Mouse (Mus musculus): ENCODE data around the gene Tbkbp1. TPM values are rescaled to one million over a fixed set of nuclear protein-coding genes. Genes with fewer than 3 reads are reported as not detected.
"Not testable (repeated sequence)": the region's sequence is repeated elsewhere in the genome, so short reads cannot be mapped to it uniquely, and the experiment has no call there.

Tbkbp1 gene
- total RNA-seq (2021), result 1 to 10 TPM; 3.3 to 6.8 TPM
- long read RNA-seq, experiment 1, partial matches to known transcripts, result 0 of 1 reads
- long read RNA-seq, experiment 1, other reads (novel, unspliced or antisense), result 1 of 1 reads
- long read RNA-seq, experiment 2, partial matches to known transcripts, result 2 of 2 reads
- long read RNA-seq, experiment 2, other reads (novel, unspliced or antisense), result 0 of 2 reads

- DNase-seq (ENCODE audit: low spot score), result no peak
Measured at GRCm38 (mm10) chr11:97151343-97151801, at the start of gene Tbkbp1. Tbkbp1 (minus strand) TSS chr11:97151495.

GRCm38 (mm10) chr11:97199519-97199918 lies 48.2 kb upstream of the Tbkbp1 start:
- no peak for DNase-seq (ENCODE audit: low spot score)

- DNase-seq (ENCODE audit: low spot score), result peak; percentile 43
Measured at GRCm38 (mm10) chr11:97198601-97199000, 47.3 kb upstream of the Tbkbp1 start.

- no peak for DNase-seq (ENCODE audit: low spot score)
Measured at GRCm38 (mm10) chr11:97197021-97197420, 45.7 kb upstream of the Tbkbp1 start.

GRCm38 (mm10) chr11:97196541-97196940 lies 45.2 kb upstream of the Tbkbp1 start:
- no peak for DNase-seq (ENCODE audit: low spot score)

- DNase-seq (ENCODE audit: low spot score), result no peak
Measured at GRCm38 (mm10) chr11:97192621-97192951, 41.3 kb upstream of the Tbkbp1 start.

GRCm38 (mm10) chr11:97191915-97192620 lies 40.8 kb upstream of the Tbkbp1 start:
- no peak for DNase-seq (ENCODE audit: low spot score)

GRCm38 (mm10) chr11:97190992-97191391 lies 39.7 kb upstream of the Tbkbp1 start:
- DNase-seq (ENCODE audit: low spot score), result no peak

- DNase-seq (ENCODE audit: low spot score), result not testable (repeated sequence)
Measured at GRCm38 (mm10) chr11:97189645-97190044, 38.4 kb upstream of the Tbkbp1 start.

- DNase-seq (ENCODE audit: low spot score), result no peak
Measured at GRCm38 (mm10) chr11:97189231-97189630, 37.9 kb upstream of the Tbkbp1 start.

GRCm38 (mm10) chr11:97188643-97188955 lies 37.3 kb upstream of the Tbkbp1 start:
- no peak for DNase-seq (ENCODE audit: low spot score)

GRCm38 (mm10) chr11:97187764-97188642 lies 36.7 kb upstream of the Tbkbp1 start, which contains the start of gene Kpnb1:
Kpnb1 (minus strand) TSS chr11:97187881.
- peak; percentile 97 for DNase-seq (ENCODE audit: low spot score)

GRCm38 (mm10) chr11:97186947-97187763 lies 35.9 kb upstream of the Tbkbp1 start:
- DNase-seq (ENCODE audit: low spot score), result peak; percentile 98

- no peak for DNase-seq (ENCODE audit: low spot score)
Measured at GRCm38 (mm10) chr11:97185704-97186614, 34.7 kb upstream of the Tbkbp1 start.

- no peak for DNase-seq (ENCODE audit: low spot score)
Measured at GRCm38 (mm10) chr11:97184875-97185274, 33.6 kb upstream of the Tbkbp1 start.

- no peak for DNase-seq (ENCODE audit: low spot score)
Measured at GRCm38 (mm10) chr11:97182446-97182845, 31.2 kb upstream of the Tbkbp1 start.

- DNase-seq (ENCODE audit: low spot score), result no peak
Measured at GRCm38 (mm10) chr11:97181061-97181460, 29.8 kb upstream of the Tbkbp1 start.

- DNase-seq (ENCODE audit: low spot score), result no peak
Measured at GRCm38 (mm10) chr11:97178198-97178597, 26.9 kb upstream of the Tbkbp1 start.

- DNase-seq (ENCODE audit: low spot score), result peak; percentile 42
Measured at GRCm38 (mm10) chr11:97176851-97177250, 25.6 kb upstream of the Tbkbp1 start.

- no peak for DNase-seq (ENCODE audit: low spot score)
Measured at GRCm38 (mm10) chr11:97175499-97175898, 24.2 kb upstream of the Tbkbp1 start.

All from gastrocnemius, adult 18-20 months (tissue).